Mouse (Mus musculus) left cerebral cortex, adult 9 months (tissue): ENCODE results near the gene Immp2l.
A peak's percentile ranks its signal among the peaks of the same experiment; 100 is the strongest.
"Not testable (repeated sequence)": the region's sequence is repeated elsewhere in the genome, so short reads cannot be mapped to it uniquely, and the experiment has no call there.

Experiments
- DNase-seq, 2 experiments: peaks; one replicate each; pipeline ENCODE4 v3.0.0; 2022; ENCODE audit warnings: low spot score in 2 of 2

Immp2l gene

DNA sequence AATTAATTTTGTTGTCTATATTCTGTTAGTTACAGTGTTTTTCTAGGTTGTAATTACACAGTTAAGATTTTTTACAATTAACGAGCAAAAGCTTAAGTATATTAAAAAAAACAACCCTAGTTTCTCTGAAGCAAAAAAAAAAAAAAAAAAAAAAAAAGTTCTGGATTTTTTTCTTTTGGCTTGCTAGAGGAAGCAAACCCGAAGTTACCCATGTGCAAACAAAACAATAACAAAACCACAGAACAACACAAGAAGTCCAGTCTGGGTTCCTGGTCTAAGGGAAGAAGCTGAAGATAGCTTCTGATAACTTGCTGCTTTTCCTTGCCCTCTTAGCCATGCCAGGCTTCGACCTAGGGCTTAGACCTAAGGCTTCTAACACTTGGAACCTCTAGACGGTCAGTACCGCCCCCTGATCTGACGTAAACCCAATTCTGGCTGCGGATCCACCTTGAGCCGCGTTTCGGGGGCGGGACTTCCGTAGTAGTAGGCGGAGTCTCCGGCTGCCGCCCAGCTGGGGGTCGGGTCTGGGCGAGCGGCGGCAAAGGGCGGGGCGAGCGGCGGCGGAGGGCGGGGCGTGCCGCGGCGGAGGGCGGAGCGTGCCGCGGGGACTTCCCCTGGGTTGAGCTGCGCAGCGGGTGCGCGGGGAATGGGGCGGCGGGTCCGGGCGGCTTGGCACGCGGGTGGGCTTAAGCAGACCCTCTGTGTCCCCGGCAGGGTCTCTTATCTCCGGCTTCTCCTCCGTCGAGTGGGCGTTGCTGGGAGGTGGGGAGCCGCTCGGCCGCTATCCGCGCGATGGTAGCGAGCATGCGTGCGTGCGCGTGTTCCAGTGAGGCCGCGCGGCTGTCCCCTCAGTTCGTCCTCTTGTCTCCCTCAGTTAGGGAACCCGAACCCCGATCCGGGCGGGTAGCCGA is at the start of gene Immp2l:
Immp2l (plus strand) TSS at position 580 of the 911 bp plus-strand sequence.
- peak; percentile 79 to 92 for DNase-seq

- no peak for DNase-seq
These were observed 45.0 kb upstream of the Immp2l start for GRCm38 (mm10) chr12:40978719-40979500.

GRCm38 (mm10) chr12:40979716-40980115 is 44.2 kb upstream of the Immp2l start:
- no peak for DNase-seq

- no peak for DNase-seq
These were observed 43.7 kb upstream of the Immp2l start for GRCm38 (mm10) chr12:40980160-40980559.

DNA sequence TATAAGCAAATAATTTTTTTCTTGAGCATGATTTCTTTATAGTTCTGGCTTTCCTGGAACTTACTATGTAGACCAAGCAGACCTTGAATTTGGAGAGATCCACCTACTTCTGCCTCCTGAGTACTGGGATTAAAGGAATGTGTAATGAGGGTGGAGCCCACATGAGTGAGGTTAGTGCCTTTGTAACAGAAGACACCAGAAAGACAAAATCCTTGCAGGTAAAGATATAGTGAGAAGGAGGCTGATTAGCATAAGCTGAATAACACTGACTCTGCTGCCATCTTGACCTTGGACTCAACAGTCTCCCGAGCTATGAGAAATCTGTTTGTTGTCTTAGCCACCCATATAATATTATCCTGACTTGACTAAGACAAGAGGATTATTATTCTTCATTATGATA is 40.9 kb upstream of the Immp2l start:
- DNase-seq, result no peak

- DNase-seq, result no peak
These were observed 39.2 kb upstream of the Immp2l start for GRCm38 (mm10) chr12:40984735-40985134.

DNA sequence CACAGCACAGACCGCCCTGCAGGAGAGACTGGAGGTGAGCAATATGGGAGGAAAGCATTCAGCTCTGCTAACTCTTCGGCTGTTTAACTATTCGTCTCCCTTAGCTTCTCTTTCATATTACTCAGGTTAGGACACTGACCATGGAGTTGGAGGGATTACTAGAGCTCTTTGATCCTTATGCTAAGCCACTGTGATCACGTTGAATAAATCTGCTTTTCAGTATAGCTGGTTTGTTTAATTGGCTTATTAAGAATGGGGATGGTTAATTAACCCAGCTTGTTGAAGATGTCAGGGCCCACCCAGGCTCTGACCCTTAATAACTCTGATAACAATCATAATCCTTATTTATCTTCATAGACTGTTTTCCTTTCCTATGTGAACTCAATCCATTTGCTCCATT is 38.1 kb upstream of the Immp2l start:
- no peak for DNase-seq

DNA sequence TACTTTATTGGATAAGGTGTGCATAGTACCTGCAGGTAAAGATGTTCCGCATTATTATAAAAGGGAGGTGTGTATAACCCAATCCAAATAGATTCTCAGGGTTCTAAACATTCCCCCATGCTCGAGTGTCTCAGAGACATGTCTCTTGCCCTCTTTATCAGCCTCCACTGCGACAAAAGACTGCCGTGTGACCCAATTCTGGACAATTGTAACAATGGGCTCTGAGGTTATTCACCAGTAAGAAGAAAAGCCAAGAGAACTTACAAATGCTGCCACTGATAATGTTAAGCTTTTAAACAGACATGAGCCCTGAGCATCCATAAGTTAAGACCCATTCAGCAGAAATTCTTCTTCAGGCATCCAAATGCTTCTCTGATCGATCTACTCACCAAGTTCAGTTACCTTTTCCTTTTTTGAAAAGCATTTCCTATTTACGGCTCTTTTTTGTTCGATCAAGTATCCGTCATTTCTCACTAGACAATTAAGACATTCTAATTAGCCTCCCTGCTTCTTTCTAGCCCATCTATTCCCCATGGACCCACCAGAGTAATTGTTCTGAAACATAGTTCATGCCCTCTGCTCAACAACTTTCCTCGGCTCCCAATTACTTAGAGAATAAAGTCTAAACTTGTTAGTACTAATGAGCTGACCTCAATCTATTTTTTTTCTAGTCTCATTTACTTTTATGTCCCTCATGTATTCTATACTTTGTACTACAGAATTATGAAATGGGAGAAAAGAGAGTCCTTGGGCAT is 35.4 kb upstream of the Immp2l start:
- no peak for DNase-seq

GRCm38 (mm10) chr12:40991647-40992046 is 32.2 kb upstream of the Immp2l start:
- DNase-seq, result no peak

- DNase-seq, result not testable (repeated sequence)
These were observed 31.7 kb upstream of the Immp2l start for GRCm38 (mm10) chr12:40992237-40992636.

DNA sequence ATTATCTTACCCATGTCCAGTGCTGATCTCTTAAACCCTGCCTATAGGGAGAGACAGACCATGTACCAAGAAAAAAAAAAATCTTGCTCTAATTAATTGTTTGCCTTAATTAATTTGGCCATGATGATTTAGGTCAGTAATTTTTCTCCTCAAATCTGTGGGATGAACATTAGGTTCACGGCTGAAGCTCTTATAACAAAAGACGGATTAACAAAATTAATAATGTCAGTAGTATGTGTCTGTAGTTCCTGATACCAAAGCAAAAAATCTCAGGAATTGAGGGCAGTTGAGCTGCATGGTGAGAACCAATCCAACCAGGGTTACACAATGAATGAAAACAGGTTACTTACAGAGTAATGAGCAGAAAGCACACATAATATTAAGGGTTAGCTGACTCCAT is 29.0 kb upstream of the Immp2l start:
- DNase-seq, result no peak

- no peak for DNase-seq
These were observed 28.1 kb upstream of the Immp2l start for GRCm38 (mm10) chr12:40995618-40996370.

GRCm38 (mm10) chr12:41022516-41022915 is 1.4 kb upstream of the Immp2l start:
- DNase-seq, result no peak

GRCm38 (mm10) chr12:41024512-41024911 is 622 bp downstream of the Immp2l start:
- no peak for DNase-seq

GRCm38 (mm10) chr12:41027485-41027884 is 3.6 kb downstream of the Immp2l start:
- no peak for DNase-seq

DNA sequence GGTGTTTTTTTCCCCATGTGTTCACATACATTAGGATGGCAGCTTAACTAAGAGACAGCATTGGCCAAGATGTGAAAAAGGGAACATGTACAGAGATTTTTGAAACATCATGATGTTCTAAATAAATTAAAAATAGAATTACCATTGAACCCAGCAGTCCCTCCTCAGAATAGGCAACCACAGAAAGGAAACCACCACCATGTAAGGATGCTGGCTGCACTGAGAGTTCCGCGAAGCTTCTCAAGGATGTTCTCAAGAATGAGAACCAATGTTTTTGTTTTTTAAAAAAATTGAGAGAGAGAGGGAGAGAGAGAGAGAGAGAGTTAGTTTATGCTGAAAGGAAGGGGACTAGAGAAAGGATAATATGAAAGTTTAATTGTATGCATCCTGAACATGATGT is 7.2 kb downstream of the Immp2l start:
- no peak for DNase-seq

GRCm38 (mm10) chr12:41033196-41033595 is 9.3 kb downstream of the Immp2l start:
- DNase-seq, result no peak

- DNase-seq, result no peak
These were observed 15.9 kb downstream of the Immp2l start for GRCm38 (mm10) chr12:41039834-41040233.

GRCm38 (mm10) chr12:41041737-41042136 is 17.8 kb downstream of the Immp2l start:
- no peak for DNase-seq

GRCm38 (mm10) chr12:41044493-41045132 is 20.7 kb downstream of the Immp2l start:
- no peak for DNase-seq
